Mouse (Mus musculus) B cell, adult 2 months (primary cell): Measurements from ENCODE around the gene Dhx40.
A peak's percentile ranks its signal among the peaks of the same experiment; 100 is the strongest.

Experiments used
- DNase-seq, 2 experiments: peaks; one replicate each; pipeline ENCODE4 v3.0.0; 2022

The Dhx40 gene

DNA sequence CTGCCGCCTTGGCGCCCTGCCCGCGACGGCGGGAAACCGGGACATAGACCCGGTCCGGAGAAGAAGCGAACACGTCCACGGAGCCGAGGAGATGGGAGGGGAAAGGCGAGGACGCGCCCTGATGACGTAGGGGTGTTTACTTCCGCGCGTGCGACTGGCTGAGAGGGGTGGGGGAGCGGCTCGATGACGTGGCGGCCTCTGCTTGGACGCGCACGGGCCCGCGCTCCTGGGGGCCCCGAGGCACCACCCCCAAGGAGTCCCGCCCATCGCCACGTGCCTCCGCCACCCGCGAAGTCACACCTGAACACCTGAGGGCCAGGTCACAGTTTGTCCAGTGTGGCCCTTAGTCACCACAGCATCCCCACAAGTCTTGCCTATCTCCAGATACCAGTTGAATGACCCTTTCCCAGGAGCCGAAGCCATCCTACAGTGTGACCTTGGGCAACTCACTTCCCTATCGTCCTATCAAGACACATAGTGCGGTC, at the start of gene Dhx40:
Gene Dhx40 (minus strand): TSS at position 242 of the 485 bp plus-strand sequence.
- DNase-seq: peak; percentile 96

GRCm38 (mm10) chr11:86855639-86856425, 48.3 kb upstream of the Dhx40 start:
- no peak for DNase-seq

DNA sequence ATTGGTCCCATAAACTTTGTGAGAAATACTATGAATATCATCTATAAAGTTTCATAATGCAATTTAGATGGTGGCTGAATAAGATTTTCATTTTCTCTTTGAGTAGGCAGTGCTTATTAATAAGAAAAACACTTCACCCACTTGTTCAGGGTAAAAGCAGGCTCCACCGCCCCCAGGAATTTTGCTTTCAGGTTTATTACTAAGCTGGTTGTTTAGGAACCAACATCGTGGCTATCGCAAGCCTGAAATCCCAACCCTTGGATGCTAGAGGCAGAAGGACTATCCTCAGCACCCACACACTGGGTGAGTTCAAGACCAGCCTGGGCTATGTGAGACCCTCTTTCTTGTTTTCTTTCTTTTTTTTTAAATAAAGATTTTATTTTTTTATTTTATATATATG, 45.5 kb upstream of the Dhx40 start:
- DNase-seq: no peak

DNA sequence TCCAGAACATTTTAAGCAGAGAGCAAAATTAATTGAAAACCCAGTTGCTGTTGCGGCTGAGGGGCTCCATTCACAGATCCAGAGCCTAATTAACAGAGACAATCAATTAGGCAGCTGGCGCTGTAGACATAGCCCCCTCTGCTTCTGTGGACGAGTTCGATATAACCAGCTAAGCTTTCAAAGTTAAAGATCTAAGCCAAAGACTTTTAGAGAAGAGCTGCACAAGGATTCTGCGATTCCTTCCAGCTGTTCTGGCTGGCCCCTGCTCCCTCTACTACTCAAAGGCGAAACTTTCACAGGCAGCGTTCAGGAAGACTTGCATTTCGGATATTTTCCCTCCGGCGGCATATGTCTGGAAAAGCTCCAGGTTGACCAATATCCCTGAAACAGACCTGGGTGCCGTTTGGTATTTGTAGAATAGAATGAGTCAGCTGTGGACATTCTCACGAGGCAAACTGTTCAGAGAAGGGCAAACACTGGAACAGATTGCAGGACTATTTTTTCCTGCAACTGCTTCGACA, 45.0 kb upstream of the Dhx40 start:
- no peak for DNase-seq

- DNase-seq: no peak
Measured at GRCm38 (mm10) chr11:86851714-86852533, 44.4 kb upstream of the Dhx40 start.

GRCm38 (mm10) chr11:86851234-86851671, 43.7 kb upstream of the Dhx40 start:
- peak in 1 of 2 experiments; percentile 26 for DNase-seq

GRCm38 (mm10) chr11:86843831-86844230, 36.3 kb upstream of the Dhx40 start:
- no peak for DNase-seq

GRCm38 (mm10) chr11:86841261-86841660, 33.7 kb upstream of the Dhx40 start:
- DNase-seq: peak; percentile 35 to 41

DNA sequence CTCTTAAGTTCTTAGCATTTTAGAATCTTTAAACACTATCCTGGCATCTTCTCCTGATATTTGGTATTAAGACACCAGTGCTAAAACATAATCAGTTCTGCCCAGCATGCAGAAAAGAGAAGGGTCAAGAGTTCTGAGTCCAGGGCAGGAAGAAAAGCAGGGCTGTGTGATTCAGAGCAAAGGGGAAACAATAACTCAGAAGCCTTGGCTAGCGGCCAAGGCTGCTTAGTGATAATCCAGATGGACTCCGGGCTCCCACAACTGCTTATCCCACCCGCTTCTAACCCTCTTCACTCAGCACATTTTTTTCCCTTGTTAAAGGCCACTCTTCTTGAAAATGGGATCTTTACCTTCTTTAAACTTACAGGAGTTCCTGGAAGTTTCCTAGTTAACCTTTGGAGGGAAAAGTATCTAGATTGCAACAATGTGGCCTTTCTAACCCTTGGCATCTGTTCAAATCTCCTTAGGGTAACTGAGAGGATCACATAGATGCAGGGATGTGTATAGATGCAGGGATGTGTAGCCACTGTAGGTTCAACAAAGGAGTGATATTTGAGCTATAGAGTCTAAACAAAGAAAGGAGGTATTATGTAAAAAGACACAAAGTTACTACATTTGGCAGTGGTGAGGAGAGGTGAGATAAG, 33.1 kb upstream of the Dhx40 start:
- DNase-seq: no peak

- peak; percentile 41 to 45 for DNase-seq
Measured at GRCm38 (mm10) chr11:86839716-86840447, 32.3 kb upstream of the Dhx40 start.

DNA sequence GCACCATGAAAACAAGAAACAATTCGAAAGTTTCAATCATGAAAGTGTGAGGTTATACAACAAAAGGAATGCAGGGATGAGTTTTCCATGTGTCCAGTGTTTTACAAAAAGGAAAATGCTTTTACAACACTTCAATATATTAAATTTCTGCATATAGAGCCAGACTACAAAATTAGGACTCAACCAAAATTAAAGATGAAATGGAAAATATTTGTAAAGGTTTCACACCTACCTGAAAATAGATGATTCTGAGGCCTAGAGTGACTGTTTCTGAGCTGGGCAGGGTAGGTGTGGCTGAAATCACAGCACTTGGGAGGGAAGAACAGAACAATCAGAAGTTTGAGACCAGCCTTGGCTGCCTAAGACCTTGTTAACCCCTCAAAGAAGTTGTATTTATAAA, 31.2 kb upstream of the Dhx40 start:
- DNase-seq: no peak

GRCm38 (mm10) chr11:86836366-86836765, 28.8 kb upstream of the Dhx40 start:
- peak; percentile 87 to 90 for DNase-seq

DNA sequence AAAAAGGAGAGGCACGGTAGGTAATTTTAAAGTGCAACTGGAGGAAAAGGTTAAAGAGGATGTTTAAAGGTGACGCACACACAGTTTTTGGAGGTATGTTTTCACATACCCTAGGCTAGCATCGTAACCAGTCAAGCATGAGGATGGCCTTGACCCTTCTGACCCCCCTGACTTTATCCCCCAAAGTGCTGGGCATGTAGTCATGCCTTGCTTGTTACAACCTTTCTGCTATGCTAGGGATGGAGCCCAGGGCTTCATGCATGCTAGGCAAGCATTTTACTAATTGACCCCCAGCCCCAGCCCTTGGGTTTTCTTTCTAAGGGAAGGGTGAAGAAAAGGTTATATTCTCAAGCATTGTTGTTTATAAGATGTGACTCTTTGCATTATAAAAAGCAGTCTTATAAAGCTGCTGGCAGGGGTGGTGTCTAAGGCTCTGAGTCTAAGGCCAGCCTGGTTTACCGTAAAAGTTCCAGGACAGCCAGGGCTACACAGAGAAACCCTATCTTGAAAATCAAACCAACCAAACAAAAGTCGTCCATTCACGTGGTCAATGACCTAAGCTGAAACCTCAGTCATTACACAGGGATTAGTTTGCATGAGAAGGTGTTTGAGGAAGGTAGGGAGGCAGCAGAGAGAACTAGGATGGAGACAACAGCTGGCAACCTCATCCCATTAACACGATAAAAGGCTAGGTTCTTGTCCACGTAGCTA, 27.2 kb upstream of the Dhx40 start:
- DNase-seq: peak in 1 of 2 experiments; percentile 23

GRCm38 (mm10) chr11:86834050-86834449, 26.5 kb upstream of the Dhx40 start:
- DNase-seq: peak; percentile 70 to 71

- no peak for DNase-seq
Measured at GRCm38 (mm10) chr11:86833153-86833552, 25.6 kb upstream of the Dhx40 start.

GRCm38 (mm10) chr11:86828396-86828795, 20.9 kb upstream of the Dhx40 start:
- no peak for DNase-seq

- DNase-seq: peak; percentile 35 to 37
Measured at GRCm38 (mm10) chr11:86827476-86828245, 20.1 kb upstream of the Dhx40 start.

DNA sequence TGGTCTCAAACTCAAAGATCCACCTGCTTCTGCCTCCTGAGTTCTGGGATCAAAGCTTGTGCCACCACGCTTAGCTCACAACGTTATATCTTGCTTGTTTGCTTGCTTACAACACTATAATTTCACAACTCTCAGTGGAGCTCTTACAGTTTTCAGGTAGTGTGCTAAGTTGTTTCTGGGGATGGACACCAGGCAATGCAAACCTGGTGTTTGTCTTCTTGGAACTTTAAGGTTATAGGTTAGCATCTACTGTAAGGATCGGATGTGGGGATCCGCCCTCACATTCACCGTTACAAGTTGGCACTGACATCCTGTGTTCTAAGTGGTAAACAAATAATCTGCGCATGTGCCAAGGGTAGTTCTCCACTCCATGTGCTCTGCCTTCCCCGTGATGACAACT, 16.9 kb upstream of the Dhx40 start:
- DNase-seq: no peak

DNA sequence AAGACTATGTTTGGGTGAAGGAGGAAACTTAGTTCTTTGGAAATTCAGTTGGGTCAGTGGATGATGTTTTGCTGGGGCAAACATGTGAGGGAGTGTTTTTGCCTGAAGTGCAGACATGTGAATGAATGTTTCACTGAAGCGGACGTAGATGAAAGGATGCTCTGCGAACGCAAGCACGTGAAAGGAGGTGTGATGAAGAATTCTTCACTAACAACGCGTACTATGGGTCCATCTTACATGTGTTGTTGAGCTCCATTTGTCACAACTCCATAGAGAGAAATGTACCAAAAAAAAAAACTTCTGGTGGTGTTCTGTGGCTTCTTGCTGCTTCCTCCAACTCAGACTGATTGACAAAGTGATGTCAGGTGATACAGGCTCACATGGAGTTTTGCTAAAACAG, 15.0 kb upstream of the Dhx40 start:
- DNase-seq: no peak

GRCm38 (mm10) chr11:86819536-86819935, 12.0 kb upstream of the Dhx40 start:
- DNase-seq: no peak

GRCm38 (mm10) chr11:86818928-86819327, 11.4 kb upstream of the Dhx40 start:
- DNase-seq: no peak
